Mouse (Mus musculus): Measurements from ENCODE around the gene BC030870. TPM values are rescaled to one million over a fixed set of nuclear protein-coding genes. Genes with fewer than 3 reads are reported as not detected.

Gene BC030870
- total and polyA plus RNA-seq, 2 experiments, result not detected

DNA sequence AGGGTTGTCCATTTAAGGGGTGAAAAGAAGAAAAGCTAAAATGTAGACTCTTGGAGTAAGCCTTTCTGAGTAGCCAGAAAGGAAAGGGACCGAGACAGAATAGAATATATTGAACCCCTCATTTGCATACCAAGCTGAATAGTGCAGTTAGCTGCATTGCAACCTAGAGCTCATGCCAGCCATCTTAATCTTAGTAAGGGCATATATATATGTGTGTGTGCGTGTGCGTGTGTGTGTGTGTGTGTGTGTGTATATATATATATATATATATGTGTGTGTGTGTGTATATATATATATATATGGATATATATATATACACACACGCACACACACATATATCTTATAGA, 60.9 kb downstream of the BC030870 start:
- DNase-seq (ENCODE audit: extremely low read depth, low read depth, low spot score), result no peak
- TF ChIP-seq POLR2A (IDR thresholded peaks at IDR 0.05; ENCODE audit: extremely low read depth, insufficient read depth, low read length) (no peak), CTCF (IDR thresholded peaks at IDR 0.05; ENCODE audit: low read depth, low read length) (no peak)
- Histone ChIP-seq H3K79me2 (ENCODE audit: control insufficient read depth, insufficient read depth, low read length) (no peaks in the 10 kb centered on the region), H3K4me1 (ENCODE audit: control insufficient read depth, insufficient read depth, low read length) (no peaks in the 10 kb centered on the region), H3K27ac (replicated peaks; ENCODE audit: insufficient read depth, low read depth, low read length) (no peak overlapping the region), H3K4me3 (ENCODE audit: insufficient read depth, low read depth, low read length) (no peak overlapping the region), H3K36me3 (ENCODE audit: control insufficient read depth, insufficient read depth, low read length) (no peaks in the 10 kb centered on the region), H3K9ac (ENCODE audit: low read depth, low read length) (no peak overlapping the region), H3K27me3 (ENCODE audit: control insufficient read depth, insufficient read depth, low read length) (no peaks in the 10 kb centered on the region)
- WGBS, result 95% methylated on average over 4 of the region's 4 CpGs

DNA sequence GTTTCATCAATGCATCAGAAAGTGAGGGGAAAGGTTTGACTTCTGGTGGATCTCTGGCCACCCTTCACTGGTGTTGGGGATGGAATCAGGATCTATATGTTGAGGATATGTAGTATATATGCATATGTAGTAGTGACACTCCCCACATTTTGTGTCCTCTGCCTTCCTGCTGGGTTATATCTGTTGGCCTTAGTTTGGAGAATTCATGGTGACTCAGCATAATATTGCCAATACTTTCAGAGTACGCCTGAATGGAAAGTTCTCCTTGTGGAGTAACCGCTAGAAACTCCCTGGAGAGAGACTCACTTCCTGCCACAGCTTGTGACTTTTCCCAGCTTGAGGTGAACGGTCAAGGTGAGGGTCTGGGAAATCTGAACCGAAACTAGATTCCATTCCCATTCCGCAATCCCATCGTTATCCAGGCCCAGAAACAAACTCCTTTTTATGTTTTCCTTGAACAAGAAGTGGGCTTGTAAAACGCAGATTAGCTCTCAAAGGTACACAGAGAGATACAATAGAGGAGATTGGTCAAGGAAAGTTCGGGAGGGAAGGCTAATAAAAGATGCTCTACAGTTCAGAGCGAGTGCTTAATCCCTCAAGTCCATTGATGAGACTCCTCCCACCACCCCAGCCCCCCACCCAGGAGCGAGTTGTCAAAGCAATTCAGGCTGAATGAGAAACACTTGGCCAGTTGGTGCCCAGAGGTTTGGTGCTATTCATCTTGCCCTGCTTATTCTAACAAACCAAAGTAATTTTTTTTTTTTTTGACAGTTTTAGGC, 61.5 kb downstream of the BC030870 start:
- Histone ChIP-seq H3K27ac (replicated peaks; ENCODE audit: insufficient read depth, low read depth, low read length) (no peak overlapping the region), H3K4me3 (ENCODE audit: insufficient read depth, low read depth, low read length) (no peak overlapping the region), H3K79me2 (ENCODE audit: control insufficient read depth, insufficient read depth, low read length) (no peaks in the 10 kb centered on the region), H3K36me3 (ENCODE audit: control insufficient read depth, insufficient read depth, low read length) (no peaks in the 10 kb centered on the region), H3K9ac (ENCODE audit: low read depth, low read length) (no peak overlapping the region), H3K27me3 (ENCODE audit: control insufficient read depth, insufficient read depth, low read length) (no peaks in the 10 kb centered on the region), H3K4me1 (ENCODE audit: control insufficient read depth, insufficient read depth, low read length) (no peaks in the 10 kb centered on the region)
- no peak for DNase-seq (ENCODE audit: extremely low read depth, low read depth, low spot score)
- TF ChIP-seq CTCF (IDR thresholded peaks at IDR 0.05; ENCODE audit: low read depth, low read length) (no peak), POLR2A (IDR thresholded peaks at IDR 0.05; ENCODE audit: extremely low read depth, insufficient read depth, low read length) (no peak)
- 62% methylated on average over 10 of the region's 10 CpGs for WGBS

DNA sequence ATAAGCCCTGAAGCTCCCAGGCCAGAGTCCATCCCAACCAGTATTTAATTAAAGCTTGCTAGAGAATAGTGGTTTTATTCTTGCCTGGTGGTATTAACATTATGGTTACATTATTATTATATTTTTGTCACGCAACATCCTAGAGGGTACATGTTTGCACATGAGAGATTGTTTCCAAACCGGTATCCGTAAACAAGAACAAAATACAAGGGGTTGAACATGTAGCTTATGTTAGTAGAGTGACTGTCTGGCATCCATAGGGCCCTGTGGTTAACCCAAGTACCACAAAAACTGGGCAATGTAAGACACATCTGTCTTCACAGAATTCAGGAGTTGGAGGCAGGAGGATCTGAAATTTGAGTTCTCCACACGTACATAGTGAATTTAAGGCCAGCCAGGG, 62.3 kb downstream of the BC030870 start:
- DNase-seq (ENCODE audit: extremely low read depth, low read depth, low spot score), result no peak
- 98% methylated on average over 4 of the region's 4 CpGs for WGBS
- Histone ChIP-seq H3K27me3 (ENCODE audit: control insufficient read depth, insufficient read depth, low read length) (no peaks in the 10 kb centered on the region), H3K4me1 (ENCODE audit: control insufficient read depth, insufficient read depth, low read length) (no peaks in the 10 kb centered on the region), H3K79me2 (ENCODE audit: control insufficient read depth, insufficient read depth, low read length) (no peaks in the 10 kb centered on the region), H3K27ac (replicated peaks; ENCODE audit: insufficient read depth, low read depth, low read length) (no peak overlapping the region), H3K4me3 (ENCODE audit: insufficient read depth, low read depth, low read length) (no peak overlapping the region), H3K36me3 (ENCODE audit: control insufficient read depth, insufficient read depth, low read length) (no peaks in the 10 kb centered on the region), H3K9ac (ENCODE audit: low read depth, low read length) (no peak overlapping the region)
- TF ChIP-seq CTCF (IDR thresholded peaks at IDR 0.05; ENCODE audit: low read depth, low read length), result no peak
- TF ChIP-seq POLR2A (IDR thresholded peaks at IDR 0.05; ENCODE audit: extremely low read depth, insufficient read depth, low read length), result no peak

- Histone ChIP-seq H3K27ac (replicated peaks; ENCODE audit: insufficient read depth, low read depth, low read length) (no peak overlapping the region), H3K9ac (ENCODE audit: low read depth, low read length) (no peak overlapping the region), H3K27me3 (ENCODE audit: control insufficient read depth, insufficient read depth, low read length) (no peaks in the 10 kb centered on the region), H3K36me3 (ENCODE audit: control insufficient read depth, insufficient read depth, low read length) (no peaks in the 10 kb centered on the region), H3K4me3 (ENCODE audit: insufficient read depth, low read depth, low read length) (no peak overlapping the region), H3K79me2 (ENCODE audit: control insufficient read depth, insufficient read depth, low read length) (no peaks in the 10 kb centered on the region), H3K4me1 (ENCODE audit: control insufficient read depth, insufficient read depth, low read length) (no peaks in the 10 kb centered on the region)
- no peak for DNase-seq (ENCODE audit: extremely low read depth, low read depth, low spot score)
- TF ChIP-seq CTCF (IDR thresholded peaks at IDR 0.05; ENCODE audit: low read depth, low read length), result no peak
- no peak for TF ChIP-seq POLR2A (IDR thresholded peaks at IDR 0.05; ENCODE audit: extremely low read depth, insufficient read depth, low read length)
- 94% methylated on average over 3 of the region's 3 CpGs for WGBS
Observed at GRCm38 (mm10) chr8:65065622-65066021, 63.7 kb downstream of the BC030870 start.

GRCm38 (mm10) chr8:65064071-65064470, 65.3 kb downstream of the BC030870 start:
- H3K27ac ChIP-seq (replicated peaks; ENCODE audit: insufficient read depth, low read depth, low read length), result no peak overlapping the region
- DNase-seq (ENCODE audit: extremely low read depth, low read depth, low spot score), result no peak
- no peak overlapping the region for H3K4me3 ChIP-seq (ENCODE audit: insufficient read depth, low read depth, low read length)
- 60% methylated on average over 2 of the region's 2 CpGs for WGBS
- TF ChIP-seq CTCF (IDR thresholded peaks at IDR 0.05; ENCODE audit: low read depth, low read length) (no peak), POLR2A (IDR thresholded peaks at IDR 0.05; ENCODE audit: extremely low read depth, insufficient read depth, low read length) (no peak)
- H3K9ac ChIP-seq (ENCODE audit: low read depth, low read length), result no peak overlapping the region
- H3K36me3 ChIP-seq (ENCODE audit: control insufficient read depth, insufficient read depth, low read length), result no peaks in the 10 kb centered on the region
- H3K4me1 ChIP-seq (ENCODE audit: control insufficient read depth, insufficient read depth, low read length), result no peaks in the 10 kb centered on the region
- H3K27me3 ChIP-seq (ENCODE audit: control insufficient read depth, insufficient read depth, low read length), result no peaks in the 10 kb centered on the region
- H3K79me2 ChIP-seq (ENCODE audit: control insufficient read depth, insufficient read depth, low read length), result no peaks in the 10 kb centered on the region

- 84% methylated on average over 4 of the region's 4 CpGs for WGBS
- Histone ChIP-seq H3K27me3 (ENCODE audit: control insufficient read depth, insufficient read depth, low read length) (no peaks in the 10 kb centered on the region), H3K79me2 (ENCODE audit: control insufficient read depth, insufficient read depth, low read length) (no peaks in the 10 kb centered on the region), H3K4me3 (ENCODE audit: insufficient read depth, low read depth, low read length) (no peak overlapping the region), H3K9ac (ENCODE audit: low read depth, low read length) (no peak overlapping the region), H3K4me1 (ENCODE audit: control insufficient read depth, insufficient read depth, low read length) (no peaks in the 10 kb centered on the region), H3K36me3 (ENCODE audit: control insufficient read depth, insufficient read depth, low read length) (no peaks in the 10 kb centered on the region), H3K27ac (replicated peaks; ENCODE audit: insufficient read depth, low read depth, low read length) (no peak overlapping the region)
- TF ChIP-seq POLR2A (IDR thresholded peaks at IDR 0.05; ENCODE audit: extremely low read depth, insufficient read depth, low read length), result no peak
- no peak for TF ChIP-seq CTCF (IDR thresholded peaks at IDR 0.05; ENCODE audit: low read depth, low read length)
- DNase-seq (ENCODE audit: extremely low read depth, low read depth, low spot score), result no peak
Observed at GRCm38 (mm10) chr8:65062195-65062594, 67.2 kb downstream of the BC030870 start.

Data from liver, adult 2 months (tissue).